Mouse (Mus musculus) brain, embryonic 14.5 days (tissue): ENCODE results near the gene Podxl.

Experiments used
- CTCF ChIP-seq: fragments of 200-500 bp; IDR thresholded peaks from 2 replicates; pipeline ENCODE4 v1.5.1; 2012; ENCODE audit warnings: inconsistent platforms, mild to moderate bottlenecking, moderate library complexity, borderline replicate concordance; ENCODE audit not compliant: insufficient read depth, insufficient read length; ENCODE audit errors: extremely low read depth
- POLR2A ChIP-seq: fragments of 200-500 bp; IDR thresholded peaks from 2 replicates; pipeline ENCODE4 v1.6.1; 2012; ENCODE audit warnings: mild to moderate bottlenecking, inconsistent platforms, borderline replicate concordance; ENCODE audit not compliant: poor library complexity, insufficient read depth, insufficient read length, severe bottlenecking; ENCODE audit errors: extremely low read depth

- TF ChIP-seq CTCF (no peak), POLR2A (no peak)
Measured at GRCm38 (mm10) chr6:31592579-31593238, 28.9 kb upstream of the Podxl start.
